Mouse (Mus musculus) C2C12 (cell line): Measurements from ENCODE around the gene Muc1.

Experiments used
- CEBPB ChIP-seq: IDR thresholded peaks from one replicate; pipeline ENCODE4 v1.6.1; 2011; ENCODE audit warnings: low read depth, mild to moderate bottlenecking, control low read depth, moderate library complexity
- CTCF ChIP-seq: IDR thresholded peaks from one replicate; pipeline ENCODE4 v1.5.1; 2011; ENCODE audit not compliant: control insufficient read depth, insufficient read depth, insufficient read length
- FOSL1 ChIP-seq: IDR thresholded peaks from one replicate; pipeline ENCODE4 v1.8.0; 2011; ENCODE audit warnings: mild to moderate bottlenecking, low read length; ENCODE audit not compliant: poor library complexity, insufficient read depth, severe bottlenecking
- MAX ChIP-seq: IDR thresholded peaks from one replicate; pipeline ENCODE4 v1.6.1; 2011; ENCODE audit warnings: mild to moderate bottlenecking, control low read depth

GRCm38 (mm10) chr3:89238494-89238893, 9.6 kb downstream of the Muc1 start:
- TF ChIP-seq FOSL1 (no peak), CTCF (no peak), MAX (no peak), CEBPB (no peak)
